Mouse (Mus musculus) liver, embryonic 13.5 days (tissue): Measurements from ENCODE around the gene Sipa1l2. TPM values are rescaled to one million over a fixed set of nuclear protein-coding genes. Genes with fewer than 3 reads are reported as not detected.
A peak's percentile ranks its signal among the peaks of the same experiment; 100 is the strongest.

ENCODE experiments used
- ATAC-seq: fragments of 200-750 bp; cut with Nextera tagmentation; 2 replicates; pipeline ENCODE4 v1.8.0; 2017; ENCODE audit warnings: low read depth, mild to moderate bottlenecking, moderate number of reproducible peaks, moderate library complexity
- DNase-seq: peaks from one replicate; pipeline ENCODE4 v3.0.0; 2022
- H3K27ac ChIP-seq: fragments of 300-500 bp; sonication (generic); 2 replicates; pipeline ENCODE4 v1.5.1; 2015; ENCODE audit warnings: moderate library complexity, mild to moderate bottlenecking, inconsistent platforms
- H3K27me3 ChIP-seq: fragments of 300-500 bp; sonication (generic); 2 replicates; pipeline ENCODE4 v1.6.1; 2015; ENCODE audit warnings: mild to moderate bottlenecking, inconsistent platforms
- H3K36me3 ChIP-seq: fragments of 300-500 bp; sonication (generic); 2 replicates; pipeline ENCODE4 v1.6.1; 2015; ENCODE audit warnings: mild to moderate bottlenecking, inconsistent platforms
- H3K4me1 ChIP-seq: fragments of 300-500 bp; sonication (generic); replicated peaks from 2 replicates; pipeline ENCODE4 v1.6.1; 2015; ENCODE audit warnings: inconsistent platforms
- H3K4me2 ChIP-seq: fragments of 300-500 bp; sonication (generic); 2 replicates; pipeline ENCODE4 v1.6.1; 2015; ENCODE audit warnings: inconsistent platforms, mild to moderate bottlenecking, moderate library complexity
- H3K4me3 ChIP-seq: fragments of 300-500 bp; sonication (generic); replicated peaks from 2 replicates; pipeline ENCODE4 v1.5.1; 2015; ENCODE audit warnings: mild to moderate bottlenecking, inconsistent platforms
- H3K9ac ChIP-seq: fragments of 300-500 bp; sonication (generic); 2 replicates; pipeline ENCODE4 v1.6.1; 2015; ENCODE audit warnings: mild to moderate bottlenecking, inconsistent platforms
- H3K9me3 ChIP-seq: fragments of 300-500 bp; sonication (generic); replicated peaks from 2 replicates; pipeline ENCODE4 v1.6.1; 2016; ENCODE audit warnings: inconsistent platforms
- WGBS: fragments of 180-500 bp; shearing (Covaris S2); methylation state at CpG from one replicate; pipeline ENCODE4 v1.1.7; 2015; ENCODE audit not compliant: insufficient replicate concordance; 5-methylcytosine and 5-hydroxymethylcytosine counted together
- polyA plus RNA-seq: library from polyadenylated mRNA; unstranded; fragments of >200 nt; fragmentation: Nextera tagmentation; extraction: Ambion mirVana; gene quantifications from 2 replicates; pipeline ENCODE4 v1.2.1, GENCODE M21; 2015

Gene Sipa1l2
- polyA plus RNA-seq, 1 experiment from 2014 or later = 0.70 TPM

GRCm38 (mm10) chr8:125484530-125485196 is 84.9 kb downstream of the Sipa1l2 start:
- Histone ChIP-seq H3K4me2 (no peak overlapping the region), H3K36me3 (peaks cover 9% of the 10 kb centered on the region), H3K27ac (no peak overlapping the region), H3K4me3 (no peak overlapping the region), H3K9me3 (no peaks in the 10 kb centered on the region; the same call in 1 of the 2 replicates), H3K27me3 (no peaks in the 10 kb centered on the region), H3K4me1 (peaks cover 7% of the 10 kb centered on the region; the same call in 1 of the 2 replicates), H3K9ac (no peak overlapping the region)
- DNase-seq (no peak), ATAC-seq (no peak)
- WGBS = 54% methylated on average over 7 of the region's 7 CpGs

- ATAC-seq (no peak), DNase-seq (no peak)
- no peaks in the 10 kb centered on the region; the same call in 1 of the 2 replicates for H3K9me3 ChIP-seq
- no peak overlapping the region for H3K27ac ChIP-seq
- 66% methylated on average over 5 of the region's 5 CpGs for WGBS
- no peak overlapping the region for H3K9ac ChIP-seq
- H3K27me3 ChIP-seq = no peaks in the 10 kb centered on the region
- no peaks in the 10 kb centered on the region for H3K4me1 ChIP-seq
- H3K4me3 ChIP-seq = no peak overlapping the region
- no peak overlapping the region for H3K4me2 ChIP-seq
- H3K36me3 ChIP-seq = peaks cover 9% of the 10 kb centered on the region
These were observed 87.0 kb downstream of the Sipa1l2 start for GRCm38 (mm10) chr8:125482491-125483096.

- Histone ChIP-seq H3K36me3 (no peaks in the 10 kb centered on the region), H3K27me3 (no peaks in the 10 kb centered on the region), H3K9ac (no peak overlapping the region), H3K27ac (no peak overlapping the region), H3K4me1 (no peaks in the 10 kb centered on the region), H3K9me3 (no peaks in the 10 kb centered on the region), H3K4me3 (no peak overlapping the region), H3K4me2 (no peak overlapping the region)
- ATAC-seq (no peak), DNase-seq (no peak)
- WGBS = 71% methylated on average over 12 of the region's 12 CpGs
These were observed 94.7 kb downstream of the Sipa1l2 start for GRCm38 (mm10) chr8:125474876-125475275.

- no peak for DNase-seq
- H3K27me3 ChIP-seq = no peaks in the 10 kb centered on the region
These were observed 98.2 kb downstream of the Sipa1l2 start for GRCm38 (mm10) chr8:125471374-125471773.

GRCm38 (mm10) chr8:125465156-125465821 is 104.3 kb downstream of the Sipa1l2 start:
- 58% methylated on average over 6 of the region's 6 CpGs for WGBS
- Histone ChIP-seq H3K27ac (no peak overlapping the region), H3K9me3 (no peaks in the 10 kb centered on the region), H3K4me3 (no peak overlapping the region), H3K27me3 (no peaks in the 10 kb centered on the region), H3K9ac (no peak overlapping the region), H3K4me2 (no peak overlapping the region), H3K4me1 (no peaks in the 10 kb centered on the region; the same call in 1 of the 2 replicates), H3K36me3 (no peaks in the 10 kb centered on the region)
- ATAC-seq (no peak), DNase-seq (no peak)

More at GRCm38 (mm10) chr8:125471374-125471773, 98.2 kb downstream of the Sipa1l2 start:
- no peak overlapping the region for H3K9ac ChIP-seq
- no peak for ATAC-seq
- no peaks in the 10 kb centered on the region for H3K4me1 ChIP-seq
- H3K9me3 ChIP-seq = no peaks in the 10 kb centered on the region
- H3K27ac ChIP-seq = no peak overlapping the region
- 62% methylated on average over 9 of the region's 9 CpGs for WGBS
- no peaks in the 10 kb centered on the region for H3K36me3 ChIP-seq
- no peak overlapping the region for H3K4me2 ChIP-seq
- no peak overlapping the region for H3K4me3 ChIP-seq

GRCm38 (mm10) chr8:125462901-125463300 is 106.7 kb downstream of the Sipa1l2 start:
- 75% methylated on average over 7 of the region's 7 CpGs for WGBS
- no peak overlapping the region for H3K4me3 ChIP-seq
- H3K9me3 ChIP-seq = no peaks in the 10 kb centered on the region
- ATAC-seq (no peak), DNase-seq (no peak)
- H3K27ac ChIP-seq = no peak overlapping the region
- H3K9ac ChIP-seq = no peak overlapping the region
- no peaks in the 10 kb centered on the region for H3K27me3 ChIP-seq
- no peaks in the 10 kb centered on the region for H3K36me3 ChIP-seq
- H3K4me1 ChIP-seq = no peaks in the 10 kb centered on the region; the same call in 1 of the 2 replicates
- H3K4me2 ChIP-seq = no peak overlapping the region

- H3K4me1 ChIP-seq = no peaks in the 10 kb centered on the region; the same call in 1 of the 2 replicates
These were observed 108.1 kb downstream of the Sipa1l2 start for GRCm38 (mm10) chr8:125461504-125461903.

GRCm38 (mm10) chr8:125460602-125461001 is 109.0 kb downstream of the Sipa1l2 start:
- Histone ChIP-seq H3K4me2 (no peak overlapping the region), H3K27ac (no peak overlapping the region), H3K9ac (no peak overlapping the region), H3K4me3 (no peak overlapping the region), H3K9me3 (no peaks in the 10 kb centered on the region), H3K4me1 (no peaks in the 10 kb centered on the region; the same call in 1 of the 2 replicates), H3K27me3 (no peaks in the 10 kb centered on the region), H3K36me3 (no peaks in the 10 kb centered on the region)
- no peak for DNase-seq
- WGBS = 48% methylated on average over 6 of the region's 6 CpGs
- no peak for ATAC-seq

More at GRCm38 (mm10) chr8:125461504-125461903, 108.1 kb downstream of the Sipa1l2 start:
- Histone ChIP-seq H3K4me2 (no peak overlapping the region), H3K36me3 (no peaks in the 10 kb centered on the region), H3K4me3 (no peak overlapping the region), H3K27ac (no peak overlapping the region), H3K27me3 (no peaks in the 10 kb centered on the region), H3K9me3 (no peaks in the 10 kb centered on the region), H3K9ac (no peak overlapping the region)
- WGBS = 69% methylated on average over 1 of the region's 1 CpGs
- 0 out of 2 replicates have a peak, but pooled peaks have one; percentile 36 for ATAC-seq
- no peak for DNase-seq

GRCm38 (mm10) chr8:125449048-125449447 is 120.6 kb downstream of the Sipa1l2 start:
- Histone ChIP-seq H3K36me3 (no peaks in the 10 kb centered on the region), H3K9me3 (no peaks in the 10 kb centered on the region), H3K27me3 (no peaks in the 10 kb centered on the region), H3K4me2 (no peak overlapping the region), H3K4me1 (peaks cover 7% of the 10 kb centered on the region), H3K27ac (no peak overlapping the region), H3K4me3 (no peak overlapping the region), H3K9ac (no peak overlapping the region)
- 51% methylated on average over 6 of the region's 6 CpGs for WGBS
- ATAC-seq (no peak), DNase-seq (no peak)

GRCm38 (mm10) chr8:125447543-125447942 is 122.1 kb downstream of the Sipa1l2 start:
- H3K27me3 ChIP-seq = no peaks in the 10 kb centered on the region
- H3K4me3 ChIP-seq = no peak overlapping the region
- no peaks in the 10 kb centered on the region for H3K36me3 ChIP-seq
- WGBS = 79% methylated on average over 14 of the region's 14 CpGs
- H3K27ac ChIP-seq = no peak overlapping the region
- no peak for DNase-seq
- H3K9me3 ChIP-seq = no peaks in the 10 kb centered on the region
- no peak for ATAC-seq
- H3K4me1 ChIP-seq = peaks cover 7% of the 10 kb centered on the region
- no peak overlapping the region for H3K9ac ChIP-seq
- H3K4me2 ChIP-seq = no peak overlapping the region

- peaks cover 7% of the 10 kb centered on the region for H3K4me1 ChIP-seq
- no peak for DNase-seq
- 56% methylated on average over 4 of the region's 4 CpGs for WGBS
- no peak overlapping the region for H3K27ac ChIP-seq
- H3K27me3 ChIP-seq = no peaks in the 10 kb centered on the region
- no peak for ATAC-seq
- H3K36me3 ChIP-seq = no peaks in the 10 kb centered on the region
- H3K9me3 ChIP-seq = no peaks in the 10 kb centered on the region
- H3K4me2 ChIP-seq = no peak overlapping the region
- no peak overlapping the region for H3K4me3 ChIP-seq
- no peak overlapping the region for H3K9ac ChIP-seq
These were observed 123.4 kb downstream of the Sipa1l2 start for GRCm38 (mm10) chr8:125446236-125446635.
